Mouse (Mus musculus) NIH3T3 (cell line): ENCODE measurements at regions not wholly inside any gene's neighbourhood (a gene's known extent, or its start where the extent isn't known, plus 50 kb on each side); places are given as distances from the start of the nearest gene placed in this dataset.

Source experiments
- DNase-seq: peaks from one replicate; pipeline ENCODE4 v3.0.0-alpha.2; 2012; ENCODE audit warnings: low read depth

GRCm38 (mm10) chr6:75281506-75282194 lies 1215.9 kb downstream of the Gm9008 start:
- no peak for DNase-seq

- DNase-seq = no peak
Observed at GRCm38 (mm10) chr6:75254076-75254414, 1243.5 kb downstream of the Gm9008 start.

- DNase-seq = peak; percentile 3
Observed at GRCm38 (mm10) chr6:75253357-75254075, 1244.1 kb downstream of the Gm9008 start.

- no peak for DNase-seq
Observed at GRCm38 (mm10) chr6:75215515-75215914, 1282.1 kb downstream of the Gm9008 start.

- no peak for DNase-seq
Observed at GRCm38 (mm10) chr6:75212721-75213475, 1284.7 kb downstream of the Gm9008 start.
